Mouse (Mus musculus): ENCODE measurements around the gene Lrrfip1.

The Lrrfip1 gene

GRCm38 (mm10) chr1:91057311-91058245, 59.0 kb downstream of the Lrrfip1 start:
- no peak for DNase-seq (ENCODE audit: low spot score)

- no peak for DNase-seq (ENCODE audit: low spot score)
Measured at GRCm38 (mm10) chr1:91058251-91058650, 59.7 kb downstream of the Lrrfip1 start.

GRCm38 (mm10) chr1:91059792-91060604, 61.5 kb downstream of the Lrrfip1 start:
- no peak for DNase-seq (ENCODE audit: low spot score)

DNA sequence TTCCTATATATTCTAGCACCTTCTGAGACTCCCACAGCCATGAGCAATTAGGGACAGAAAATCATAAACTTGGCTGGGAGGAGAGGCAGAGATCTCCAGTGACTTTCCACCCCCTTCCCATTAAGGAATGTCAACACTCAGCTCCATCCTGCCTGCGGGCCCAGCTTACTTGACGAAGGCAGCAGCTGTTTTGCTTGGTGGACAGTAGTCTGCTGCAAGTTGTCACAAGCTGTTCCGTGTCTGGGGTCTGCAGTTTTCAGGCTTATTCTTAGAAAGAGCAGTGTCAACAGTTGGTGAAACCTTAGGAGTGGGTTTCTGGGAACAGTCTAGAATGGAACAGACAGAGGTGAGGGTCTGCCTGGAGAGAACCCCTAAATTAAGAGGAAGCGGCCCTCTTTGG, 62.6 kb downstream of the Lrrfip1 start:
- no peak for DNase-seq (ENCODE audit: low spot score)

DNA sequence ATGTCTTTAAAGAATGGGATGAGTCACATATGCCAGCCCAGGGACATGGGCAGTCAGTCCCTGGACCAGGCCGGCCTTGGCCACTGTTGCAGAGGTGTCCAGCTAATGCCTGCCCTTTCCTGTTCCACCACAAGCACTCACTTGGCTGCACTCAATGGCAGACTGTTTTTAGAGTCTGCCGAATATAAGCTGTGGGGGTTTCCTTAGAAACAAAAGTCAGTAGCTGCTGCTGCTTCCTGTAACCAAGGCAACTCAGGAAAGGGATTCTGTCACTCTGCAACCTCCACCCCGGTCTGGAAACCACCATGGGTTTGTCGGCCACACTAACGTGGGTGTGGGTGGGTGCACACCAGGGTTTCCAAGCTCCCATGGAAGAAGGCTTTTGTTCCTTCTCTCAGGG, 63.8 kb downstream of the Lrrfip1 start:
- no peak for DNase-seq (ENCODE audit: low spot score)

DNA sequence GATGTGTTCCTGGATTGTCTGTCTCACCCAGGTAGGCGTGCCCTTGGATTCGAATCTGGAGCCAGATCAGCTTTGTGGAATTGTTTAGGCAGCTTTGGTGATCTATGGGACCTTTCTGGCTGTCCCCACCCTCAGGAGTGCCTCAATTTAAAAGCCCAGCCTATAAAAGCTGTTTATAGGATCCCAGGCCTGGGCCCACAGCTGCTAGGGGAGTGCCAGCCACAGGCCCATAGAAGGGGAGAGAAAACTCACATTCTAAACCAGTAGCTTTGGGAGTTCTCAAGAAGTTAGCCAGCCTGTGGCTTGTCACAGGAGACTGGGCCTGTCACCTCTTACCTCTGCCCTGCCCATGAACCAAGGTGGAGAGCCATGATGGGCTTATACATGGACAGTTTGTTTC, 65.5 kb downstream of the Lrrfip1 start:
- no peak for DNase-seq (ENCODE audit: low spot score)

DNA sequence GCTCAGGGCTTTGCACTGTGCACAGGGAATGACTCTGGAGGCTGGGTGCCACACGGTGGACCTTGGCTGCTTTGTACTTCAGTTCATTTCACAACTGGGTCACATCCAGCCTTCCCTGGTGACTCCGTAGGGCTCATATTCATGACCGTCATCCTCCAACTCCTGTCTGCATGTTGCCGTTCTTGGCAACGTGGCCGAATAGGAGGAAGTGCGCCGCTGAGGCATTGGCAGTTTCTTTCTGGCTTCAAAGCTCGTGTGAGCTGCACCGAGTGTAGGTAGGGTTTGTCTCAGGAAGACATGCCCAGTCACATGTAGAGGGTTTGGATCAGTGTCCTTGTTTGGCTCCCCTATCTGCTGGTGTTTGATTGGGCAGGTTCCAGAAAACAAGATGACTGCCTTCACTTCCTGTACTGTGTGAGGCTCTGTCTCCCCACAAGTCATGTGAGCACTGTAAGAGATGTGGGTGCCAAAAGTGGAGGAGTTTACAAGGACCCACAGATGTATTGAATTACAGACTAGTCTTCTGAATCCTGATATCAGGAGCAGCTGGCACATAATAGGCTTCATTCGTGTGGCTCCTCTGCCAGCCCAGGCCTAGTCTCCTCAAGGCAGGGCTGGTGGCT, 66.5 kb downstream of the Lrrfip1 start:
- no peak for DNase-seq (ENCODE audit: low spot score)

DNA sequence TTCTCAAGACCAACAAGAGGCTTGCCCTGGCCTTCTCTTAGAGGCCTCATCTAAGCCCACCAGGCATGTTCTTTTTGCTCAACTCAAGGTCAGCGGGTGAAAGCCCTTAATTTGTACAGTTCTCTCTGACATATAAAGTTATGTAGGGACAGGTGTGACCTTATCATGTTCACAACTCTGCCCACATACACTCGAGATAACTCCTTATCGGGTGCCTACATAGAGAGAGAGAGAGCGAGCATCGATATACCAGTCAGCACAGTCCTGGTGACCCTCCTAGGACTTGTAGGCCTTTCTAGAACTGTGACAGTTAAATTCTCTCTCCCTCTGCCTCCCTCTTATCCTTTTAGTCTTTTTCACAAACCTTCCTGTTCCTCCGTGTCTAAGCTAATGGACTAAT, 67.5 kb downstream of the Lrrfip1 start:
- DNase-seq (ENCODE audit: low spot score): no peak

DNA sequence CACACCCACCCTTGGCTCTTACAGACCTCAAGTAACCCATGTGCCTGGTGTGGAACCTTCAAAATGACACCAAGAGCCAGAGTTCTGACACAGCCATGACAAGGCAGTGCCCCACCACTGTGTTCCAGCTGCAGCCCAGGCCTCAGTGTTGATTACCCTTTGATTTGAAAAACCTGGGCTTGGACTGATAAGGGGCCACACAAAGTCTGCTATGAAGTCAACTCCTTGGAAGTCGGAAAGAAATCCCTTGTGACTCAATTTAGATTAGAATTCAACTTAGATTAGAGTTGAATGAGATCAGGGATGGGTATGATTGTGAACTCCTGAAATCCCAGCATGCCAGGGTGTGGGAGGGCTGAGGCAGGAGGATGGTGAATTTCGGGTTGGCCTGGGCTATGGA, 68.1 kb downstream of the Lrrfip1 start:
- no peak for DNase-seq (ENCODE audit: low spot score)

DNA sequence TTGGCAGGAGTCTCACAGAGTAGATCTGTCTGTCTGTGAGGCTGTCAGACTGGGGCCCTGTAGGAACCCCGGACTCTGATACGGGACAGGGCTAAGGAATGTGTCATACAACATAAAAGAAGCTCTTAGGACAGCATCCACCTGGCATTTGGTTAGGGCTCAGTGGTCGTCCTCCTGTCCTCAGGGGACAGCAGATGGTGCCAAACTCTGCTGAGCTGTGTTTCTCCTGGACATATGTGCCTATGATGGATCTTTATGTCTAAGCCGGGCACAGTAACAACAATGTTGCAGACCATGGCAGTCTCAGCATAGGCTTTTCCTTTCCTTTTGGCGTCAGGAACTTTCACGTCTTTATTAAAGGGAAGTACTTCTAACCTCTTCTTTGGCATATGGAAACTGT, 69.2 kb downstream of the Lrrfip1 start:
- DNase-seq (ENCODE audit: low spot score): no peak

DNA sequence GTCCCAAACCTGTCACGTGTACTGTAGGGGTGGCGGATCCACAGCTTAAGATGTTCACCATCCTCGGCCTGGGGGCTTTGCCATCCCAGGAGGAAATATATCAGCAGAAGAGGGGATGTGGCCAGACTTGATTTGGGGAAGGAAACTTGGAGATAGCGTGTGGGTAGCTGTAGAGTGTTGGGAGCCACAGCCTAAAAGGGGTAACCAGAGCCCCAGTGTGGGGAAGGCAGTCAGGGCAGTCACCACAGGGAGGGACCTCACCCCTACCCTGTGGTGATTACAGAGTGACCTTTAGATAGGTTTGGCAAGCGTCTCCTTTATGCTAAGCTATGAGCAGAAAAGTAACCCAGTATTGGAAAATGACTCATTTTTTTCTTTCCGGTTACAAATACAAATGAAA, 71.0 kb downstream of the Lrrfip1 start:
- no peak for DNase-seq (ENCODE audit: low spot score)

GRCm38 (mm10) chr1:91070547-91070946, 72.0 kb downstream of the Lrrfip1 start:
- no peak for DNase-seq (ENCODE audit: low spot score)

DNA sequence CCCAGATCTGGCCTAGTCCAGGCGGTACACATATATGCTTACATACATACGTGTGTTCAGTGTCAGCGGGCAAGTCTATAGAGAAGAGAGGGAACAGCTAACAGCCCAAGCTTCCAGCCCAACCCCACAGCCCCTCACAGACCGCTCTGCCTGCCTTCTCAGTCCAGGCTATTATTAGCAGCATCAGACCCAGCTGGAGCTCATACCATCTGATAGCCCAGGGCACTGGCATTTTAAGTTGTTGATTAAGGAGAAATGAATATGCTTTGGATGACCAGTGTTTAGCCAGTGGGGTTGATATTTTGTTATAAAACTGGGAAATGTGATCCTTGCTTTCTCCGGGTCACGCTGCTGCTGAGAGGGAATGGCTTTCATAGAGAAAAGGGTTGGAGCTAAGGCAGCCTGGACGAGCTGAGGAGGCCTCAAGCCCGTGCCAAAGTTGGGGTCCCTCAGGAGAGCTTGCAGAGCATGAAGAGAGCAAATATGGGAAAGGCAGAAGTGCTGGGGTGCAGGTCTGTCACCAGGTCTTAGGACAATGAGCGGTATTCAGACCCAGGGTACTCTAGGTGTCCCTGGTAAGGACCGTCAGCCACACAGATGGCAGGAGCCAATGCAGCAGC, 73.2 kb downstream of the Lrrfip1 start:
- no peak for DNase-seq (ENCODE audit: low spot score)

GRCm38 (mm10) chr1:91076946-91077345, 78.4 kb downstream of the Lrrfip1 start:
- DNase-seq (ENCODE audit: low spot score): no peak

DNA sequence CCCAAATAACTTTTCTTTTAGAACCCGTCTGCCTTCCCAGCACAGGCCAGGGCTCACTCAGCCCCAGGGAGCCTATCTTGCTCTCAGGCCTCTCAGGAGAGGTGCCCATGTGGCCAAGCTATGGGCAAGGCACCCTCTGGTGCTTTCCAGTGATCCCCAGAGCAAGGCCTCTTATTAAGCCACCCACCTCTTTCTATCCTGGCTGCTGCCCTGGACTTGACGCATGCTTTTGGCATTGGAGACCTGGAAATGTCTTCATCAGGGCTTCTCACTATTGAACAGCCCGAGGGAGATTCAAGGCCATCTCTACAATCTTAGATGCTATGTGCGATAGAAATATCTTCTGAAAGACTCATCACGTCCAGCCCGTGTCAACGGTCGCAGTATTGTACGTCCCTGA, 78.9 kb downstream of the Lrrfip1 start:
- DNase-seq (ENCODE audit: low spot score): no peak

GRCm38 (mm10) chr1:91077980-91078379, 79.4 kb downstream of the Lrrfip1 start:
- no peak for DNase-seq (ENCODE audit: low spot score)

- no peak for DNase-seq (ENCODE audit: low spot score)
Measured at GRCm38 (mm10) chr1:91079740-91080422, 81.3 kb downstream of the Lrrfip1 start.

- DNase-seq (ENCODE audit: low spot score): no peak
Measured at GRCm38 (mm10) chr1:91080423-91080749, 81.8 kb downstream of the Lrrfip1 start.

DNA sequence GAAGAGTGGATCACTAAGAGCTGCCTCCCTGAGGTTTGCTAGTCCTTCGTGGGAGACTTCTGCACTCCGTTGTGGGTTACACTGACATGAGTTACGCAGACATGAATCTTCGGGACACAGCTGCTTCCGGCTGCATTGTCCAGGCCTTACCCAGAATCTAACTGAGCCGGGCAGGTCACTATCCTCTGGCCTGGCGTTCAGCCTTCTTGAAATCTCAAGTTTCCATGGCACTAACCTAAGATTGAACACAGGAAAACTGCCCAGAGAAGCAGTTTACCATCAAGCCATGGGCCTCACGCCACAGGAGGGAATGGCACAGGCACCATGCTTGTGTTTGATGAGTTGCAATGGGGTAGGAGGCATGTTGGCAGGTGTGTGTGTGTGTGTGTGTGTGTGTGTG, 85.8 kb downstream of the Lrrfip1 start:
- no peak for DNase-seq (ENCODE audit: low spot score)

- no peak for DNase-seq (ENCODE audit: low spot score)
Measured at GRCm38 (mm10) chr1:91085009-91085408, 86.5 kb downstream of the Lrrfip1 start.

- no peak for DNase-seq (ENCODE audit: low spot score)
Measured at GRCm38 (mm10) chr1:91085686-91086085, 87.1 kb downstream of the Lrrfip1 start.

GRCm38 (mm10) chr1:91086325-91086724, 87.8 kb downstream of the Lrrfip1 start:
- DNase-seq (ENCODE audit: low spot score): no peak
